Mouse (Mus musculus) megakaryocyte, embryonic 14.5 days (primary cell): ENCODE results near the gene Tln1.

Source experiments
- FLI1 ChIP-seq: IDR thresholded peaks from 2 replicates; pipeline ENCODE4 v1.6.1; 2012; ENCODE audit warnings: low read length, inconsistent platforms, mixed read lengths
- GATA1 ChIP-seq: IDR thresholded peaks from 3 replicates; pipeline ENCODE4 v1.6.1; 2012; ENCODE audit warnings: mixed read lengths, low read length, inconsistent platforms, borderline replicate concordance

GRCm38 (mm10) chr4:43573561-43573960 is 11.1 kb upstream of the Tln1 start:
- TF ChIP-seq GATA1 (no peak), FLI1 (no peak)
